Mouse (Mus musculus) liver, postnatal 0 days (tissue): Measurements from ENCODE around the gene Rexo1.

Experiments used
- CTCF ChIP-seq: sonication (generic); IDR thresholded peaks from 2 replicates; pipeline ENCODE4 v1.5.1; 2016; ENCODE audit warnings: antibody characterized with exemption, low read depth
- EP300 ChIP-seq: IDR thresholded peaks from 2 replicates; pipeline ENCODE4 v1.6.1; 2016; ENCODE audit warnings: antibody characterized with exemption, low read depth, mild to moderate bottlenecking

- TF ChIP-seq CTCF (no peak), EP300 (peak; percentile 43)
Measured at GRCm38 (mm10) chr10:80602698-80603325, 41.5 kb upstream of the Rexo1 start, which contains the start of the genes Scamp4 and Adat3.
